Mouse (Mus musculus) right cerebral cortex, postnatal 36 days (tissue): ENCODE results near the gene Olfr59.

Source experiments
- DNase-seq, 2 experiments: peaks; one replicate each; pipeline ENCODE4 v3.0.0; 2022; ENCODE audit warnings: low spot score in 2 of 2, mixed read lengths in 1 of 2

The Olfr59 gene

GRCm38 (mm10) chr11:74283436-74283835 is at the start of gene Olfr59:
Gene Olfr59 (plus strand): TSS chr11:74283736.
- DNase-seq = no peak

GRCm38 (mm10) chr11:74241201-74241600 is 42.3 kb upstream of the Olfr59 start:
- DNase-seq = no peak

- DNase-seq = no peak
These were observed 24.0 kb upstream of the Olfr59 start, which contains the start of gene Olfr406 for GRCm38 (mm10) chr11:74259508-74259907. Gene Olfr406 (plus strand): TSS chr11:74259808.

- DNase-seq = no peak
These were observed 3.7 kb downstream of the Olfr59 start for GRCm38 (mm10) chr11:74287256-74287655.

GRCm38 (mm10) chr11:74326044-74326443 is 42.5 kb downstream of the Olfr59 start:
- no peak for DNase-seq

GRCm38 (mm10) chr11:74328781-74329180 is 45.2 kb downstream of the Olfr59 start:
- no peak for DNase-seq

GRCm38 (mm10) chr11:74337931-74338330 is 54.4 kb downstream of the Olfr59 start, which contains the start of gene Olfr410:
Gene Olfr410 (minus strand): TSS chr11:74338031.
- no peak for DNase-seq
